Mouse (Mus musculus) G1E-ER4 (cell line): ENCODE results near the gene Gm16181. TPM values are rescaled to one million over a fixed set of nuclear protein-coding genes. Genes with fewer than 3 reads are reported as not detected.

ENCODE experiments used
- GATA1 ChIP-seq: IDR thresholded peaks from one replicate; pipeline ENCODE4 v1.8.0; 2012; ENCODE audit warnings: low read length, inconsistent platforms
- polyA plus RNA-seq: library from polyadenylated mRNA; stranded (reverse); fragments of >175 nt; gene quantifications from 2 replicates; pipeline ENCODE4 v1.2.3, GENCODE M21; 2012

The Gm16181 gene
- polyA plus RNA-seq, 1 experiment = not detected

DNA sequence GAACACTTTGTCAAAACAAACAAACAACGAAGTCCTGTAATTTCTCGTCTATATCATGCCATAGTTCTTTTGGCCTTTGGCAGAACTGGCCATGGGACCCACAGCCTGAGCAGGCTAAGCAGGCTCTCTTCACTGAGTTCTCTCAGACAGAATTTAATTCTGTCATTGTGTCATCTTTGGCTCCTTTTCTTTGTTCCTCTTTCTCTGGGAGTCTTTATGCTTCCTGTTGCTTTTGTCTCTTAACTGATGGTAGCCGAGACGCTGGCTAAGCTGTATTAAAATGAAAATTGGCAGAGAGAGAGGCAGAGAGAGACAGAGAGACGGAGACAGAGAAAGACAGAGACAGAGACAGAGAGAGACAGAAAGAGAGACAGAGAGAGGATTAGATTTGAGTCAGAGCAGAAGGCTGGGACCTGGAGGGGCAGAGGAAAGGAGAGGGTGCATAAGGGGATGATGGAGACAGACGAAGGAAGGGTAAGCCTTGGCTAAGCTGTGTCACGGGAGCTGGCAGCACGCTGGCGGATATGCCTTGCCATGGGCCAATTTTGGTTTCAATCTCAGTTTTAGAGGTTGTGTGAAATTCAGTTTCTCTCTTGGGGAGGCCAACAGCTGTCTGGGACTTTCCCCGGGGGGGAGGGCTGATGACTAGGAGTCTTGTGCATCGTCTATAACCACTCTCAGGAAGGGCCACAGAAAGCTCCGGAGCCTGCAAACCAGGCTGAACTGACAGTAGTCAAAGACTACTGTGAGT is 10.7 kb upstream of the Gm16181 start:
- no peak for TF ChIP-seq GATA1

DNA sequence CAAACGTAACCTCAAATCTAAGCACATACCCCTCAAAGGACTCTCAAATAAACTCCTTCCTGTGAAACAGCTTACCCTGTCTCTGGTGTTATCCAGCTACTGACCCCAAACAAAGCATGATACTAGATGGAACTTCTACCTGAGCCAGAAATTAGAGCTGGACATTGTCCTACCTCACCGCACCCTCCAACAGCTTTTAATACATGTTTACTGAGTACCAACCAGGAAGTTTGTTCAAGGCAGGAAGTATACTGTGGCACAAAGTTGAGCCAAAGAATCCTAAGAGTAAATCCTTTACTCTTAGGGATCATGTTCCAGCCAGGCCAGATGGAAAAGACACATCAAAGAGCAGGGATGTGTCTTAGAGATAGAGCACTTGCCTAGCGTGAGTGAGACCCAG is 10.0 kb upstream of the Gm16181 start:
- TF ChIP-seq GATA1 = no peak

DNA sequence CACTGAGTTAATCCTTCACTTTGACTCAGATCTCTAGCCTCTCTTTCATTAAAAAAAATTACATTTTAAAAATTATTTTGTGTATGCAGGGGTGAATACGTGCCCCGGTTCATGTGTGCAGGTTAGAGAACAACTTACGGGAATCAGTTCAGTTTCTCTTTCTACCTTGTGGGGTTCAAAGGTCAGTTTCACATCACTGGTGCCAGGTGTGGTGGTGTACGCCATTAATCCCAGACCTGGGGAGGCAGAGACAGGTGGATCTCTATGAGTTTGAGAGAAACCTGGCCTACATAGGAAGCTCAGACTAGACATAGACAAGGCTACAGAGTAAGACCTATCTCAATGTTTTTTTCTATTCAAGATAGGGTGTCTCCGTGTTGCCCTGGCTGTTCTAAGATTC is 7.6 kb upstream of the Gm16181 start:
- no peak for TF ChIP-seq GATA1

DNA sequence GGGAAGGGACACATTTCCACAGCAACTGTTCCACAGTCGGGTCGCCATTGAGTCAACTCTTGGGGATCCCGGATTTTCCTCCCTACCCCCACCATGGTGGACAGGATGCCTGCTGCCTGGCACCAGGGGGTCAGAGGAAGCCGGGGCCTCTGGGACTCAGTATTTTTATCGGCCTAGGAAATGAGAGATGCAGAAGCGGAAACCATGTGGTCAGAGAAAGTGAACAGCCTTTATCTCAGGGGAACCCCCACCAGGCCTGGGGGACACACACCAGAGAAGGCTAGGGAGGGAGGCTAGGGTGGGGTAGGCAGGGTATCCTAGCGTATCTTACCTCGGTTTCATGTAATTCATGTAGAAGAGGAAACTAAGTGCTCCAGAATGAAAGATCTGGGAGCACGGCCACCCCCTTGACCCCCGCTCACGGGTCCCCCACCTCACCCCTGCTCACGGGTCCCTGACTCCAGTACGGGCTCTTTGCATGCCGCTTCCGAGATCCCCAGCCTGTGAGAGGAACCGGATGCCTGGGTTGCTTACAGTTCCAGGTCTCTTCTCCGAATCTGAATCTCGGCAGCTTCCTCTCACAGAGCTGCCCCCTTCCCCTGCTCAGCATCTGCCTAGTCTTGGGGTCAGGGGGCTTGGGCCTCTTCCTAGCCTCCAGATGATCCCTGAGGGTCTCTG is 2.0 kb upstream of the Gm16181 start:
- no peak for TF ChIP-seq GATA1

DNA sequence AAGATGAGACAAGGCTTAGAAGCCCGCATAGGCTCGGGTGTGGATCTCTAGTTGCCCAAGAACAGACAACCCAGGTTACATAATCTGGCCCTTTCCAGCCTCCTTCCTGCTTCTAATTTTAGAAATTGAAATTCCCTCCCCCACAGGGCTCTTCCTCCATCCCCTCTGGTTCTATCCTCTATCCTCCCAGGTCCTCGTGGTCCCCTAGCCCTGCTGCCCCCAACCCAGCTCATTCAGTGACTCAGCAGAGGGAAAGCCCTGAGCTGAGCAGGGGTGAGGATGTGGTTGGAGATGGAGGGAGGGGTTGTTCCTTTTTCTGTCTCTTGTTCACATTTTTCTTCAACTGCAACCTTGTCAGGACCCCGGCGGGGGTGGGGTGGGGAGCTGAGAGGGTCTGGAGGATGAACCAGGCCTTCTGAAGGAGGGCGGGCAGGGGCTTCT is 1.0 kb upstream of the Gm16181 start:
- no peak for TF ChIP-seq GATA1

DNA sequence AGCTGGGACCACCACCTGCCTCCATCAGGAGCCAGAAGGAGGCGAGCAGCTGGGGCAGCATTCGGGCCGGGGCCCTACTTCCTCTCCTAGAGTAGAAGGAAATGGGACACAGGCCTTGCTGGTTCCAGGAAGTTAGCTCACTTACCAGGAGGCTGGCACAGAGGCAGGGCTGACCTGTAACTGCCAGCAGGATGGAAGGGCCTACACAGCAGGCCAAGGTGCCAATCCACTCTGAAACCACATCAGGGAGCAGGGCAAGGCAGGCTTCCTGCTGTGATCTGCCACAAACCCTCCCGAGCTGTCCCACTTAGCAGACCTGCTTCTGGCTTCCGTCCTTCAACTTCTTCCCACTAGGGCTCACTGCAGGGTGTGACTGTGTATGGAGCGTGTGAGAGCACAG is 1.7 kb downstream of the Gm16181 start:
- no peak for TF ChIP-seq GATA1

DNA sequence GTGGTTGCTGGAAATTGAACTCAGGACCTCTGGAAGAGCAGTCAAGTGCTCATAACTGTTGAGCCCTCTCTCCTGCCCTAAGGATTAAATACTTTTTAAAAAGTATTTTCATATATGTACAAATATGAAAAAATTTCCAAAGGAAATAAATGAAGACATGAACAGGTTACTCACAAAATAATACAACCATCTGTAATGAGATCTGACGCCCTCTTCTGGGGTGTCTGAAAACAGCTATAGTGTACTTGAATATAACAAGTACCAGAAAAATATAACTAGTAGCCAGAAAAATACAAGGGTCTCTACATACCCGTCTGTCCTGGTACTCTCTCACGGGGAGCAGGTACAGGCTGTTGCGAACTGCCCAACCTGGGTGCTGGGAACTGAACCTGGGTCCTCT is 4.0 kb downstream of the Gm16181 start:
- no peak for TF ChIP-seq GATA1

DNA sequence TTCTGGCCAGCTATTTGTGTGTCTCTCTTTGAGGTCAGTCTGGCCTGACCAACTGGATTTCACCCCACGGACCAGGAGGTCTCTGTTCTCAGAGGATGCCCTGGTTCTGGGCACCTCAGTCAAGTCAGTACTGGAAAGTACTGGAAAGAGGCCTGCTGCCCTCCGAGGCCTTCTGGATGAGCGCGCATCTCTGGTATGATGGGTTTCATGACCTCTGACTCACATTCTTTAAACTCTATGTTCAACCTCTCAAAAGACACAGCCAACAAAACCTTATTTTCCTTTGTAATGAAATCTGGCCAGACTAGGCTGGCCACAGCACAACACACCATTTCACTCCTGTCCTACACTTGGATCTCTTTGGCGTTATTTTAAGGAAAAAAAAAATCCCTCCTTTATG is 4.8 kb downstream of the Gm16181 start:
- no peak for TF ChIP-seq GATA1

DNA sequence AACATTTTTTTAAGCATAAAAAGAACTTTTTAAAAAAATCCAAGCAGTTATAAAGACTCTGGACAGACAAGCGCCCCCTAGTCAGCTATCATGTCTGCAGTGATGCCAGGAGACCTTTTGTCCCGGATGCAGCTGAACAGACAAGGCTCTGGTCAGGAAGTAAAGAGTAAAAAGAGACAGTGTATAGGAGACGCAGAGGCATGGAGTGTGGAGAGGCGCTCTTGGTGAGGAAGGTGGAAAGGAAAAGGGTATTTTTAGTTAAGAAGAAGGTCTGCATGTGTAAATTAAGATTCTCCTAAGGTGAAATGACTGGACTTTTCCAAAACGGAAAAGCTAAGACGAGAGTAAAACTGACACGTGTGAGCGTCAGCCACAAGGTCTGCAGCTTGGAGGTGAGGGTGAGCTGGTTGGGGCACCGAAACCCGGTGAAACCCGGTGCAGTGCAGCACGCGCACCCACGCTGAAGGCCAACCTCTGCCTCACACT is 6.0 kb downstream of the Gm16181 start:
- TF ChIP-seq GATA1 = no peak

DNA sequence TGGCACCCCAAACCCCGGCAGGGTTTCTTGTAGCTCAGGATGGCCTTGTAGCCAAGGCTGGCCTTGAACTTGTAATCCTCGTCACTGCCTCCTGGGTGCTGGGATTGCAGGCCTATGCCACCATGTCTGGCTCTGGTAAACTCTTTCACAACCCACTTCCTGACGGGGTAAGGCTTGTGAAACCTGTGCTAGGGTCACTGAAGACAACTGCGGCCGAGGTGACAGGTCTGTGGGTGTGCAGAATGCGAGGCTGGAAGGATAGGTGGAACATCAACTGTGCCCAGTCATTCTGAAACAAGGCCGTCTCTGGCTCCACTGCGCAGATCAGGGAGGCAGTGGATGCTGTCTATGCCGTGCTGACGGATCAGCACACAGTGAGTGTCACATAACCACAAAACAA is 10.4 kb downstream of the Gm16181 start:
- no peak for TF ChIP-seq GATA1

DNA sequence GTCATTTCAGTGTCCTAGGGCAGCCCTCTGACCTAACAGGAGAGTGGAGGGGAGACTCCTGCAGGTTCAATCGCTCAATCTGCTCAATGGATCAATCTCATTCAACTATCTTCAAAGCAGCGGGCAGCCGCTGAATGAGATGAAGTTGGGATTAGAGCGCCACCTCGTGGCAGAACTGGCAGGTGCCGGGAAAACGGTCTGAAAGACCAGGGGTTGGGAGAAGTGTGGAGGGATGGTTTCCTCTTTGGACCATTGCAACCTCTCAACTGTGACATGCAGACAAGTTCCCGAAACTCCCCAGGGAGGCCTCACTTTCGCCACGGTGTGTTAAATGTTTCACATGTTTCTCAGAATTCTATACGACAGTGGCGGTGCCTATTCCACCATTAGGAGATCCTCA is 11.4 kb downstream of the Gm16181 start:
- TF ChIP-seq GATA1 = no peak

DNA sequence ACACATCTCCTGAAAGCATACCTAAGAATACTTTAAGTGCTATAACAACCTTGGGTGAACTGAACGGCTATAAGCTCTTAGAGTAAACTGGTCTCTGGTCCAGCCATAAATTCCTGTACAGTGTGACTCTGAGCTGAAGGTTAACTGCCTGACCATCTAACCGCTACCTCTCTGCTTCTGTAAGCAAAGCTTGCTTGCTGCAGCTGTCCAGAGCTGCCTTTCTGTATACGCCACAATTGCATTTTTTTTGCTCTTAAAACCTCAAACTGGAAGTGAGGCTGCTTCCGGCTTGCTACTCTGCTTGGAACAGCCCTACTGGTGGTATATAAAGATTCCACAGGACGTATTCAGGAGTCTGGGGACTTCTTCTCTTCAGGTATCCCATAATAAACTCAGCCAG is 12.0 kb downstream of the Gm16181 start:
- no peak for TF ChIP-seq GATA1

DNA sequence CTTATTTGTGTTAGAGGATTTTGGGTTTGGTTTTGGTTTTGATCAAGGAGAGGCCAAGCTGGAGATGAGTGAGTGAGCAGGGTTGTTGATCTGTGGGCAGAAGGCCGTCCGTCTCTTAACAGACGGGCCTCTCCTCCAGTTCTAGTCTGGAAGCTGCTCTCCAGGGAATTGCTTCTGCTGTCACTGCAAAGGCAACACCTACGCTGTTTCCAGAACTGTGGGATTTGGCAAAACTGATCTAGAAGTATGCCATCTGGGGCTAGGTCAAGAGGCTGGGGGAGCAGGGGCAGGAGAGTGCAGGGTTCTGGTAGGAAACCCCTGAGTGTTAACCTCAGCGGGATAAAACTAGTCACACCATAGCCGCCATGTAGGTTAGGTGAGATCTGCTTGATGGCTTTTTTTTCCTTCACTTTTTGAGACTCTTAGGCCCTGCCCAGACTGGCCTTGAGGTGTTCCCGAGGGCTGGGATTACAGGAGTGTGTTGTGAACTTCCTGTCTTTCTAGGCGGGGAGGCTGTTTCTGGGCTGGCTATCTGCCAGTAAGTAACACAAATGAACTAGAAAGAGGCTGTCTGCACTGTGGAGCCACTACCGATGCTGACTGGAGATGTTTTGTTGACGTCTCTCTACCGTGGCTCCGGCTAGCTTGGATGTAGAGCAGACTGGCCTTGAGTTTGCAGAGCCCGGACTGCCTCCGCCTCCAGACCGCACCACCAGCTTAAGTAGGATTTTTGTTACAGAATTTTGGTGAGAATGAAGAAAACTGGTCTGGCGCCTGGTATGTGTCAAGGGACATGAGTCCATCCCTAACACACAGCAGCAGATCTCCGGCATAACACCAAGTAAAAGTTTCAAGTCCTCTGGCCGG is 12.7 kb downstream of the Gm16181 start, which contains the start of gene Atp6v1g2:
Gene Atp6v1g2, plus strand, starts transcription at position 547 of the 867 bp plus-strand sequence.
- no peak for TF ChIP-seq GATA1

DNA sequence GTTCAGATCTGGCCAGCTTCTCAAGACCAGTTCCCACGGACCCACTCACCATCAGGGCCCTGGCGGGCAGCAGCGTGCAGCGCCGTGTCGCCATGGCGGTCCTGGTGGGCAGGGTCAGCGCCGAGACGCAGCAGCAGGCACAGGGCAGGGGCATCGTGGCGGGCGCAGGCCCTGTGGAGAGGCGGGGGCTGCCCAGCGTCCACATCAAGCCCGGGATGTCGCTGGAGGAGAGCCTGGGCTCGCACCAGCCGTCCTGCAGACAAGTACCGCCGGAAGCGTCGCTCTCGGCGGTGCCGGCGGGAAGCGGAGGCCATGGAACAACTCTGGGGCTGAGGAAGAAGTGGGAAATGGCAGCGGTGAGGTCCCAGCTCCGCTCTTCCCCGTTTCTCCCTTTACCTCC is 14.3 kb downstream of the Gm16181 start:
- TF ChIP-seq GATA1 = no peak

DNA sequence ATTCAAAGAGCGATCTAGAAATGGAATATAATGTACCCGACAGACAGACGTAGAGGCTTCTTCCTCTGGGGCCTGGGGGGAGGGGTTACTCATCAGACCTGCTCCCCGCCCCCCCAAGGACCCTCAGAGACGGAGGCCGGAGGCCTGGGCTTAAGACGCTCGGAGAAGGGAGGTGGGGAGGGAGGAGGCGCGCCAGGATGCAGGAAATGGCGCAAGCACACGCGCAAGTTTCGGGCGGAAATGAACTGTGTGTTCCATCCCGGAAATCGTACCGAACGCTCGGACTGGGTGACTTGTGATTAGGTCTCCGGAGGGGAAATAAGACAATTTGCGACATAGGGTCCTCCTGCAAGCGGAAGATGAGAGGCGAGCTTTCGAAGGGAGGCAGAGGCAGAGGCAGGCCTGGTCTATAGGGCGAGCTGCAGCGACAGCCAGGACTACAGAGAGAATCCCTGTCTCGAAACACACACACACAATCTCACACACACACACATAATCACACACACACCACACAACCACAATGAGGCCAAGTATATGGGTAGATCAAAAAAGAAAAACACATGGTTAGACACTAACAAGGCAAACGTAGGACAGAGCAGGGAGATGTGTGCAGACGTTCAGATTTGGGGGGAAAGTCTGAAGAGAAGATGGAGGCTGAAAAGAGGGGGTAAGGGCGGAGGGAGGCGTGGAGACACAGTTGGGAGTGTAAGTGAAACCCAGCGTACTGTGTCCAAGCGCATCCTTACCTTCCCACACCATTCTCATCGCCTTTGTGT is 15.2 kb downstream of the Gm16181 start, which contains the start of gene Nfkbil1:
Gene Nfkbil1, minus strand, starts transcription at position 179 of the 776 bp plus-strand sequence.
- TF ChIP-seq GATA1 = no peak
